Mouse (Mus musculus) Muller cell, postnatal 12 days (primary cell): ENCODE measurements around the gene Becn1.

Experiments
- DNase-seq: peaks from one replicate; pipeline ENCODE4 v3.0.0-alpha.2; 2015; ENCODE audit errors: inconsistent ontology term

Gene Becn1

DNA sequence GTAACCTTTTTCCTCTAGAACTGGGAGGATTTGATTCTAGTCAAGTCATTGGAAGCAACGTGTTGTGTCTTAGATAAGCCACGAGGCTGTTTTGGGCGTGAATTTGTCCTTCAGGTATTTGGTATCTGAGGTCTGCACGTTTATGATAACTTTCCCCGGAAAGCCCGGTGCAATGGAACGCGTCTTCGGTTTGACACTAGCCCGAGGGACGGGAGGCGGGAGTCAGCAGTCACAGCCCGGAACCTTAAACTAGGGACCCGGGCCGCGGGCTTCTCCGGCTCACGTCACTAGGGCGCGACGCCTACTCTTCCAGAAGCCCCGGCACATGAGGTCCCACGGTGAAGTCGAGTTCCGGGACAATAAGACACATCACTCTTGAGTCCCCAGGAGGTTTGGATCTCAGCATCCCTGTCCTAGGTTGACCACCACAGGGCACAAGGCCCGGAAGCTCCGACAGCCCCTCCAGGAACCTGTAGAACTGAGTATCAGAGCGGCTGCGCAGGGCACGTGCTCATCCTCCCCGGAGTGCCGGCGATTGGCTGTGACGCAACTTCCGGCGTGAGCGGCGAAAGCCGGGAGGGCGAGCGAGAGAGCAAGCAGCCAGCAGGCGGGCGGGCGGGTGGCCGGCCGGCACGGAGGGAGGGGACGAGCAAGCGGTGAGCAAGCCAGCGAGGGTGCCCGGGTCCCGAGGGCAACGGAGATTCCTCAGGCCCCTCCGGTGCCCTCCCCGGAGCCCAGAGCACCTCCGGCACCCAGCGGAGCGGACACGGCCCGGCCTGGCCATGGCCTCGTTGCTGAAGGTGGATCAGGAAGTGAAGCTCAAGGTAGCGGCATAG, 13.8 kb upstream of the Becn1 start, which contains the start of gene Psme3:
Gene Psme3 (plus strand): TSS at position 549 of the 836 bp plus-strand sequence.
- peak; percentile 95 for DNase-seq

DNA sequence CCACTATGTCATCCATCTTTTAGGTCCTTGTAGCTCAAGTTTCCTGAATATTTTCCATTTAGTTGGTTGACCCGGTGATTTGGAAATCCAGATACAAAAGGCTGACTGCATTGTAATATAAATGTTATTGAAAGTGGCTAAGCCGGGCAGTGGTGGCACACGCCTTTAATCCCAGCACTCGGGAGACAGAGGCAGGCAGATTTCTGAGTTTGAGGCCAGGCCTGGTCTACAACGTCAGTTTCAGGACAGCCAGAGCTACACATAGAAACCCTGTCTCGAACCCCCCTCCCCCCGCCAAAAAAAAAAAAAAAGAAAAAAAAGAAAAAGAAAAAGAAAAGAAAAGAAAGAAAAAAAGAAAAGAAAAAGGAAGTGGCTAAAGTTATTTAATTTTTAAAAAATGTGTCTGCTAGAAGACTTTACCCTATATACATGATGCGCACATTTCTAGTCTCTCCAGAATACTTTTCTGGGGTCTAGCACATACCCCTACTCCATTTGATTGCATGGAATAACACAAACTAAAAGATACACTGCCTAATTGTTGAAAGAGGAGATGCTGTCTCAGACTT, 13.1 kb upstream of the Becn1 start:
- DNase-seq: no peak

GRCm38 (mm10) chr11:101314567-101314966, 12.5 kb upstream of the Becn1 start:
- no peak for DNase-seq

DNA sequence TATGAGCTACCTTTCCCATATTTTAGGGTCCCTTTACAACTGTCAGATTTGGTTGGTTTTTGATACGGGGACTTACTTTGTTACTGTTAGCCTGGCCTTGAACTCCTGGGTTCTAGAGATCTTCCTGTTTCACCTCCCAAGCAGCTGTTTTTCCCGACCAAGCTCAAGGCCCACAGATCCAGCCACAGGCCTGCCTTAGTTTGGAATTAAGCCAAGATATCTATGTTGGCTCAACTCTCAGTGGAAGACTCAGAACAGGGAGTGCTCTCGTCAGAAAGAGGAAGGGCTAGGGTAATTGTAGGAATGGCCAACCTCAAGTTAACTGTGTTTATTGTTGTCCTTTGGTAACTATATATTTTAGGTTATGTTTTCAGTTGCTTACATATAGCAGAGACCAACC, 10.1 kb upstream of the Becn1 start:
- no peak for DNase-seq

DNA sequence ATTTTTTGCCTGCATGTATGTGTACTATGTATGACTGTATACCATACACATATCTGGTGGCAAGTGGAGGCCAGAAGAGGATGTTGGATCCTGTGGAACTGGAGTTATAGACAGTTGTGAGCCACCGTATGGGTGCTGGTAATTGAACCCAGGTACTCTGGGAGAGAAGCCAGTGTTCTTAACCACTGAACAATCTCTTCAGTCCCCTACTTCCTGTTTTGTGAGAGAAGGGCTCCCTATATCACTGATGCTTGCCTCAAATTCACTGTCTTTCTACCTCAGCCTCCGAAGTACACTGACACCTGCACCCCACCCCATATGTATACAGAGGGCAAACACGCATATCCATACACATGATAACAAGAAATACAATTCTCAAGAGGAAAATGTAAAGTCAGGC, 9.0 kb upstream of the Becn1 start:
- DNase-seq: no peak

DNA sequence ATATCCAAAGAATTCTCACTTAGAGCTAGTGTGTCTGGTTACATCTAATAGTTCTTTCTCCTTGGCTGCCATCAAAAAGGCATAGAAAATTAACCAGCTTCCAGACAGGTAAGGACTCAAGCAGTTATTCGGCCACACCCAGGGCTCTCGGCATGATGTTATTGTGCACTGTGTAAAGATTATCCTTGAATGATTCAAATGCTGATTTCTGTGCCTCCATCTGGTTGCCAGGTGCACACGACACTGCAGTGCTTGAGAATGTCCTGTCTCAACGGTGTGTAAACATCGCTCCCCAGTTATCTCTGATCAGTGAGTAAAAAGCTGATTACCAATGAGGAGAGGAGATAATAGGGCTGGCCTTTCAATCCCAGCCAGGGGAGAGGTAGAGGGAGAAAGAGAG, 5.7 kb upstream of the Becn1 start:
- DNase-seq: no peak

DNA sequence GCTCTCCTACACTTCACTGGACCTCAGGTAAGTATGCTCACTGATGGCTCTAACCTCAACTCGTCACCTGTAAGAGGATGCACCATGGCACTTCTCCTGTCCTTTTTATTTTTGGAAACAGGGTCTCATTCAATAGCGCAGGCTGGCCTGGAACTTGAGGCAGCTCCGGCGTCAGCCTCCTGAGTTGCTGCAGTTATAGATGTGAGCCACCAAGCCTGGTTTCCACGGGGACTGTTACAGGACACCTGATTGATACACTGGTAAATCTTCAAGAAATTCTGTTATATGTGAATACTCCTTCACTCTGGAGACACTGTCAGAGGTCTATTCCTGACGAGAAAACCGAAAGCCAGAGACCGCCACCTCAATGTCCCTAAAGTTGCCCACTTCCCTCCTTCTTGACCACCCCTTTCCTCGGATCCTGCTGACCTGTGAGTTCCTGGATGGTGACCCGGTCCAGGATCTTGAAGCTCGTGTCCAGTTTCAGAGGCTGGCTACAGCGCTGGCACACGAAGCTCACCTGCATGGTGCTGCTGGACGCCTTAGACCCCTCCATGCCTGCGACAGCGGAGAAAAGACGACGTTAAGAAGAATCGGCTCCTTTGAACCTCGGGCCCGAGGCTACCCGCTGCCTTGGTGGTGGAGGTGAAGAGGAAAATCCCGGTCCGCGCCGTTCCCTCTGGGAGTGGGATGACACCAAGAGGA, 635 bp downstream of the Becn1 start:
- DNase-seq: no peak

DNA sequence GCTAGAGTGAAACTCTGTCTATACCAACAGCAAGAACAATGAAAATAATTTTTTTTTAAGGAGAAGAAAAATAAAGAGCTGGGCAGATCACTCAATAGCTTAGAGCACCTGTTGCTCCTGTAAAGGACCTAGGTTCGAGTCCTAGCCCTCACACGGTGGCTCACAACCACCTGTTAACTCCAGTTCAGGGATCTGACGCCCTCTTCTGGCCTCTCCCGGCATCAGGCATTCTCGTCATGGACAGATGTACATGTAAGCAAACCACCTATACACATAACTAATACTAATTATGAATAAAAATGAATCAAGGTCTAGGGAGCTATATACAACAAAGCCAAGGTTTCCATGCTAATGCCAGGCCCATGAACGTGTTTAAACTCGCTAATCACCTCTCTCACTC, 1.2 kb downstream of the Becn1 start:
- DNase-seq: no peak

DNA sequence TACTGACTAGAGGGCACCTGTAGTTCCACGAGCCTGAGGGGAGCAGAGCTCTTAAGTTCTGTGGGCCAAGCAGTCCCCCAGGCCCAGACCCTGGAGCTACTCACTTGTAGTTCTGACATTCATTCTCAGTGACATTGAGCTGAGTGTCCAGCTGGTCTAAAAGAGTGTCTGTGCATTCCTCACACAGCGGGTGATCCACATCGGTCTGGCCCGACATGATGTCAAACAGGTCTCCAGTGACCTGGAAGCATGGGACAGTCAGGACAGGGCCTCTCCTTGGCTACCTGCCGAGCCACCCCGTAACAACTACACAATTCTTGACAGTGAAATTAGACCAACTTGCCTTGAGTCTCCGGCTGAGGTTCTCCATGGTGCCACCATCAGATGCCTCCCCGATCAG, 6.9 kb downstream of the Becn1 start:
- peak; percentile 86 for DNase-seq

- DNase-seq: no peak
Observed at GRCm38 (mm10) chr11:101291231-101291630, 10.9 kb downstream of the Becn1 start.

GRCm38 (mm10) chr11:101287306-101287705, 14.8 kb downstream of the Becn1 start:
- no peak for DNase-seq

DNA sequence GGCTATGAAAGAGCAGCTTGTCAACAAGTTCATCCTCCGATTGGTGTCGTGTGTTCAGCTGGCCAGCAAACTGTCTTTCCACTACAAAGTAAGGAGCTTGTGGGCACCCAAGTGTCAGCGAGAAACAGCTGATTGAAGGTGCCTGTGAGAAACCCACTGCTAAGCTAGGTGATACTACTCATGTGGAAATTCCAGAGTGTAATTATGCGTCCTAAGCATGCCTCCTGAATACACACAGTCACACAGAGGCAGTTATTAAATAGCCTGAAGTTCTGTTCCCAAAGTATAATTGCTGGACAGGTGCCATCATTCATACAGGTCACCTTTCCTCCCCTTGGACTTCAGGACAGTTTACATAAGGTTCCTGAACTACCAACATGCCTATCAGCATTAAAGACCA, 18.3 kb downstream of the Becn1 start:
- DNase-seq: peak; percentile 11

GRCm38 (mm10) chr11:101282896-101283295, 19.2 kb downstream of the Becn1 start:
- DNase-seq: peak; percentile 69

DNA sequence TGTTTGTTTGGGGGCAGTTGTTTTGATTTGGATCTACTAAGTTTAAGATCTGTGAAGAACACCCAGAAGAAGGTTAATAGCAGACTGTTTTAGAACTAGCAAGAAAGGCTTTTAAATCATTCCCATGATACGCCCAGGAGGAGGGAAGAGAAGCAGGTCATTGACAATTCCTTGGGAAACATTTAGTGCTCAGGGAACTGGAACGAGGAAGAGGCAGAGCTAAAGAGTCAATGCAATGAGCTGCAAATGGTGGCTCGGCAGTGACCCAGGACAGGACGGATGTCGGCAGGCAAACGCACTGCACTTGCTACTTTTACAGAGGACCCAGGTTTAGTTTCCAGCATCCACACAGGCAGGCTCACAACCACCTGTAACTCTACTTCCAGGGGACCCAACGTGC, 21.2 kb downstream of the Becn1 start:
- DNase-seq: no peak

- no peak for DNase-seq
Observed at GRCm38 (mm10) chr11:101279193-101279569, 22.9 kb downstream of the Becn1 start.

DNA sequence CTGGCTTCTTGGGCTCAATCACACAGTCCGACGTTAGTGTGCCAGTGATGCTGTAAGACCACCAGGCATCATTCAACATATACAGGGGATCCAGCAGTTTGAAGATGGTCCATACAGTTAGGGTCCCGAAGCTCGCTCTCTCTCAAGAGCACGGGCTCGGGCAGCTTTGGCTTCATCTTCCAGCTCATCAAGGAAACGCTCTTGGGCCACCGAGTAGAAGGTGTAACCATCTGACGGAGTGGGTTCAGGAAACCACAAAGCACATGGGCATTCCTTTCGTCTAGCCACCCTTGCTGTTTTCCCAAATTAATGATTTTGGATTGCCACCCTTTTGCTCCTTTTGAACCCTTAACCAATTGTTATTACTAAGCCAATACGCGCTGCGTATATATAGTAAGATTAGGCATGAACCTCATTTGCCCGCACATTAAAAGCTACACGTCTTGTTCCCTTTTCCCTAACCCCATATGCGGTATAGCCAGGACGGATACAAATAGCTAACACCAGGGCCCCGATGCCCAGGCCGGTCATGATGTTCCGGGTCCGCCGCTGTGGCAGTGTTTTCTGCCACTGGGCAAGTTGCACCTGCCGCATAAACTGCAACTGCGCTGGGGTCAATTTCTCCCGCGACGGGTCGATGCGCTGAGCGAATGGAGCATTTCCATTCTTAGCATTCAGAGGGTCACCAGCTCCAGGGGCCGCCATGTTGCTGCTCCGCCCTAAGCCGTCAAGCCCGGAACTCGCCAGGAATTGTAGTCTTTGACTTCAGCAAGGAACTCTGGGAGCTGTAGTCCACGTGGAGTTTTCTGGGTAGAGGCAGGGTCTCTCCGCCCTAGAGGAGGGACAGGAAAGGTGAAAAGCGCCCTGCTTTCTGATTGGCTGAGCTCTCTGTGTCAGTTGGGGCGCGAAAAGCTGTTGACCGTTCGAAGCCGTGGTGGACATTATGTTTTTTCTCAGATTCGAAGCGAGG, 23.6 kb downstream of the Becn1 start, which contains the start of the genes Cntd1 and Coa3:
Gene Cntd1 (plus strand): TSS at position 790 of the 970 bp plus-strand sequence.
Gene Coa3 (minus strand): TSS at position 892 of the 970 bp plus-strand sequence.
- DNase-seq: peak; percentile 88

DNA sequence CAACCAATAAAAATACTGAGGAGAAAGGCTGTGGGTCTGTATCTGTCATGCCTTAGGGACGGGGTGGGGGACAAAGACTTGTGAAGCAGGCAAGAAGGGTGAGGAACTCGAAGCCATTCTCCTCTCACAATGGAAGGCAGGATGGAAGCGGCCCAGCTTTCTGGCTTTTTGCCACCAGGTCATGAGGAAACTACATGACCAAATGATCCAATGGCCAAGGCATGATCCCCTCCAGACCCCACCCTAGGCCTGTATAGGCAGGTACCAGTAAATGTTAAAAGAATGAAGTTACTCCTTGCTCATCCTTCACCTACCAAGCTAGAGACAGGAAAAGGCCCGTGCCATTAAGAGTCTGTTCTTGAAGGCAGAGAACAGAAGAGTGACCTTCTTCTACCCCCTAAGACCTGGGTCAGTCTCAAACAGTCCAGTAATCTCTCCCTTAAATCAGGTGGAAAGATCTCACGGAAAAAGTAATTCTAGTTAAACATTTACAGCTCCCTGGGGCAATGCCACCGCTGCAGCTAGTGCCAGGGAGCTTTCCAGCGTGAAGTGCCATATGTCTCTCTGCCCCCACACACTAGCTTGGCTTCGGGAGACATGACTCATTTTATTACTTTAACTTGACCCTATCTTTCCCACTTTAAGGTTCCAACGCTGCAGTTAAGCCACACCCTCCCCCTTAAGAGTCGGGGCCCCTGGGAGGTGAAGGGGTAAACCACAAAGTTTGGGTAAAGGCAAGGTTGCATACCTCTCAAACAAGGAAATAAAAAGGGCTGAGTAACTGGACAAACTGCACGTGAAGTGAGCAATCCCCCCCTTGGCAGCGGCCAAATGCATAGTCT, 24.5 kb downstream of the Becn1 start:
- no peak for DNase-seq

DNA sequence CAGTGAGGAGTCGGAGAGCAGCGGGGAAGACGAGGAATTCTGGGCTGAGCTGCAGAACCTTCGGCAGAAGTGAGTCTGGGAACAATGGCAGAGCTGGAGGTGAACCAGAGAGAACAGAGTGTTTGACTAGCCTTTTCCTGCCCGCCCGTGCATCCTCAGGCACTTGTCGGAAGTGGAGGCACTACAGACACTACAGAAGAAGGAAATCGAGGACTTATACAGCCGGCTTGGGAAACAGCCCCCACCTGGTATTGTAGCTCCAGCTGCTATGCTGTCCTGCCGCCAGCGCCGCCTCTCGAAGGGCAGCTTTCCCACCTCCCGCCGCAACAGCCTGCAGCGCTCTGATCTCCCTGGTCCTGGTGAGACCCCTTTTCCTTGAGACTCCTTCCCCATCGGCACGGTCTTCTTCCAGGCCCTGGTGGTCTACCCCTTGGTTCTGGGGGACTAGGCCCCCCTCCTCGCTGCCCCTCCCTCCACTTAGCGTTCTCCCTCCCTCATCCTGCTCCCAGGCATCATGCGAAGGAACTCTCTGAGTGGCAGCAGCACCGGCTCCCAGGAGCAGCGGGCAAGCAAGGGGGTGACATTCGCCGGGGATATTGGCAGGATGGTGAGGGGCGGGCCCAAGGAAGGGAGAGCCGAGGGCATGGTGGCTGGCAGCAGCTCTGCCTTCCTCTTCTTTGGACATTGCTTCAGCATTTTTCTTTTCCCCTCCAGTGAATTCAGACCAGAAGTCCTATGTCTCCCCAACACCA, 25.6 kb downstream of the Becn1 start:
- no peak for DNase-seq

GRCm38 (mm10) chr11:101275309-101275708, 26.8 kb downstream of the Becn1 start:
- no peak for DNase-seq

DNA sequence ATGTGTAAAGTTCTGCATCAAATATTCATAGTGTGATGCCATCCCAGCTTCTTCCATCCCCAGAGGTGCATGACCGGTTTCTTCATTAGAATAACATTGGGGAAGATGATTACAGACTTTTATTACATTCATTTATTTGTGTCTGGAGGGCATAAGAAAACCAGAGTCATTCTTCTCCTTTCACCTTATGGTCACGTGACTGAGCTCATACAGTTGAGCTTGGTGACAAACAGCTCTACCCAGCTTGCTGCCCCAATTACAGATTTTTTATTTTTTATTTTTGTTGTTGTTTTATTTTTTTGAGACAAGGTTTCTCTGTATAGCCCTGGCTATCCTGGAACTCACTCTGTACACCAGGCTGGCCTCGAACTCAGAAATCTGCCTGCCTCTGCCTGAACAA, 29.6 kb downstream of the Becn1 start:
- no peak for DNase-seq
